8 mouse cellular contexts compared by ENCODE assay signal in the genomic region with DNA sequence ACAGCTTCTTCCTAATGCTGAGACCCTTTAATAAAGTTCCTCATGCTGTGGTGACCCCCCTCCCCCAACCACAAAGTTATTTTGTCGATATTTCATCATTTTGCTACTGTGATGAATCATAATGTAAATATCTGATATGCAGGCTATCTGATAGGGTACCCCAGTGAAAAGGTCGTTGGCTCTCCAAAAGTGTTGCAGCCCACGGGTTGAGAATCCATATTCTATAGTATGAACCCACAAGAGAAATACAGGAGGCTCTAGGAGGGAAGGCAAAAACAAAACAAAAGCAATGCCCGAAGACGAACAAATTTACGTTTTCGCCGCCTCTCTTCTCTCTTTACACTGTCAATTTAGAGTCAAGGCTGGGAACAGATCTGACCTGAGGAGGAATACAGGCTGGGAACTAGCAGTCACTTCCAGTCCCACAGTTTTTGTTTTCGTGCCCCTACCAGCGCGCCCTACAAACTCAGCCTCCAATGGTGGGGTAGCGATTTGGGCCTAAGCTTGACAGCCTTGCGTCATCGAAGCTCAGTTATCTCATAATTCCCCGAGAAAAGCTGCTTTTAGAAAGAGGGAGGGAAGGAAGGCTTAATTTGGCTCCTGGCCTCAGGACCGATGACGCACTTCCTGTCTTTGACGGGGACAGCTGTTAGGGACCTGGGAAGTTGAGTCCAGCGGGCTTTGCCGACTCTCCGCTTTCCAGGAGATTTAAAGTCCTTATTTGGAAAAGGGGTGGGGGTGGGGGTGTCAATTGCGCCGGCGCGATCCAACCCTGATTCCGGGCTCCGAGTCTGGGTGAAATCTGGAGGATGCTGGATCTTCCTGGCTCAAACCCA. TPM values are rescaled to one million over a fixed set of nuclear protein-coding genes. Genes with fewer than 3 reads are reported as not detected.
DNase-seq lines count a peak whose midpoint lies in the region; ATAC-seq and TF ChIP-seq lines count a peak whose summit lies in the region.

No protein-coding gene starts in this region.

- peak; percentile 99 for ATAC-seq in hindbrain, embryonic 16.5 days

- 3% methylated on average over 27 of the region's 27 CpGs for WGBS in hindbrain, embryonic 16.5 days

- TF ChIP-seq POLR2A in cortical plate, adult 2 months (IDR thresholded peaks at IDR 0.05; ENCODE audit: extremely low read depth, insufficient read depth, low read length): peak; percentile 61

- H3K4me3 ChIP-seq in cortical plate, adult 2 months (ENCODE audit: insufficient read depth, low read length): peak overlapping the region; percentile 53
- H3K4me3 ChIP-seq in gastrocnemius, adult 2 months: peak overlapping the region; percentile 80
- peak overlapping the region; percentile 62 for H3K4me3 ChIP-seq in hindbrain, embryonic 16.5 days (ENCODE audit: low read length)

- peak overlapping the region; percentile 82 for H3K4me2 ChIP-seq in hindbrain, embryonic 16.5 days (ENCODE audit: low read length)

- no peak for TF ChIP-seq CTCF in cortical plate, adult 2 months (IDR thresholded peaks at IDR 0.05; ENCODE audit: extremely low read depth, insufficient read depth, low read length)
- no peak for TF ChIP-seq CTCF in gastrocnemius, adult 2 months (IDR thresholded peaks at IDR 0.05)

- no peaks in the 10 kb centered on the region for H3K9me3 ChIP-seq in hindbrain, embryonic 16.5 days (ENCODE audit: control insufficient read depth, low read length)

- H3K27me3 ChIP-seq in hindbrain, embryonic 16.5 days (replicated peaks; ENCODE audit: control insufficient read depth, insufficient read depth, low read length): no peaks in the 10 kb centered on the region

- H3K27ac ChIP-seq in cortical plate, adult 2 months (ENCODE audit: insufficient read depth, low read length): peak overlapping the region; percentile 65
- peak overlapping the region; percentile 97 for H3K27ac ChIP-seq in gastrocnemius, adult 2 months
- H3K27ac ChIP-seq in hindbrain, embryonic 16.5 days (ENCODE audit: low read depth, low read length): peak overlapping the region; percentile 89

- H3K36me3 ChIP-seq in hindbrain, embryonic 16.5 days (ENCODE audit: control insufficient read depth, insufficient read depth, low read length): no peaks in the 10 kb centered on the region

- H3K4me1 ChIP-seq in cortical plate, adult 2 months (ENCODE audit: control insufficient read depth, insufficient read depth, low read length): no peaks in the 10 kb centered on the region
- peaks cover 6% of the 10 kb centered on the region for H3K4me1 ChIP-seq in hindbrain, embryonic 16.5 days (ENCODE audit: control insufficient read depth, insufficient read depth, low read depth, low read length)

- H3K9ac ChIP-seq in hindbrain, embryonic 16.5 days (ENCODE audit: low read depth, low read length): peak overlapping the region; percentile 82

- intact Hi-C loops in gastrocnemius, adult 2 months (cut with DNase I): loop anchor here (2.0 kb wide), 1 partner anchor 123 kb away; a partner anchor contains a TSS

- peak; percentile 80 for DNase-seq in adipocyte (ENCODE audit: low spot score)
- peak; percentile 90 for DNase-seq in gastrocnemius, adult 2 months
- peak; percentile 86 for DNase-seq in left cerebral cortex, adult 11 months (ENCODE audit: low spot score)
- peak; percentile 91 for DNase-seq in lung, postnatal 36 days
- DNase-seq in retina, embryonic 14.5 days (ENCODE audit: low spot score): peak; percentile 78
- peak; percentile 34 to 37 for DNase-seq in thymus, postnatal 36 days

RNA-seq across cellular contexts. Expression of a gene that starts 5.6 kb away (rescaled TPM):
- polyA plus RNA-seq in cortical plate, adult 2 months (2012; rRNA removed): 46.5 and 48.1 TPM in 2 replicates
- 10 to 100 TPM; 16.2 to 20.6 TPM for total RNA-seq in gastrocnemius, adult 2 months (2021)
- polyA plus RNA-seq in hindbrain, embryonic 16.5 days (2015; fragmentation: Nextera tagmentation; extraction: Ambion mirVana): 60.5 and 63.0 TPM in 2 replicates

RNA-seq across cellular contexts. Expression of a gene that starts 32.7 kb away (rescaled TPM):
- polyA plus RNA-seq in cortical plate, adult 2 months (2012; rRNA removed): 2.3 and 3.1 TPM in 2 replicates
- total RNA-seq in gastrocnemius, adult 2 months (2021): under 1 TPM; 0.18 to 0.59 TPM
- polyA plus RNA-seq in hindbrain, embryonic 16.5 days (2015; fragmentation: Nextera tagmentation; extraction: Ambion mirVana): 2.8 and 3.5 TPM in 2 replicates

RNA-seq across cellular contexts. Expression of a gene that starts 45.3 kb away (rescaled TPM):
- 66.4 and 70.2 TPM in 2 replicates for polyA plus RNA-seq in cortical plate, adult 2 months (2012; rRNA removed)
- 10 to 100 TPM; 13.6 to 14.5 TPM for total RNA-seq in gastrocnemius, adult 2 months (2021)
- polyA plus RNA-seq in hindbrain, embryonic 16.5 days (2015; fragmentation: Nextera tagmentation; extraction: Ambion mirVana): 17.6 and 20.6 TPM in 2 replicates

RNA-seq across cellular contexts. Expression of a gene that starts 45.6 kb away (rescaled TPM):
- polyA plus RNA-seq in cortical plate, adult 2 months (2012; rRNA removed): 5.7 and 6.3 TPM in 2 replicates
- total RNA-seq in gastrocnemius, adult 2 months (2021): 1 to 10 TPM; 6.9 to 8.7 TPM
- 10.1 and 12.0 TPM in 2 replicates for polyA plus RNA-seq in hindbrain, embryonic 16.5 days (2015; fragmentation: Nextera tagmentation; extraction: Ambion mirVana)

Comparison
In these comparisons a context has a peak if more than half of its experiments do, and no peak if none do; other contexts are left out.
1. Peak in every context shown above with its lines: DNase-seq, ATAC-seq, H3K4me3 ChIP-seq and H3K27ac ChIP-seq.
2. DNase-seq: peak in every context shown above with its lines; median percentile 91 in lung, postnatal 36 days; 90 in gastrocnemius, adult 2 months; 86 in left cerebral cortex, adult 11 months; 80 in adipocyte; 78 in retina, embryonic 14.5 days; 36 in thymus, postnatal 36 days.